ENCODE assay signal across 28 mouse cellular contexts in genomic region chr10:25580066-25580465, GRCm38 (mm10). TPM values are rescaled to one million over a fixed set of nuclear protein-coding genes. Genes with fewer than 3 reads are reported as not detected.
"Had no signal": no experiment of that assay in that cellular context is flagged by ENCODE, and none has a peak within 500 bp of the region (broad histone marks: within the 10 kb centered on the region; RNA-seq: fewer than 3 reads in every experiment).

No protein-coding gene starts in this region.

- DNase-seq: gastrocnemius, adult 2 months; gastrocnemius, postnatal 10 days; gastrocnemius, postnatal 25 days; heart, adult 18-20 months; heart, postnatal 10 days; heart, postnatal 4 days; kidney, adult 11 months; kidney, adult 2 months; kidney, postnatal 14 days; kidney, postnatal 36 days; layer of hippocampus, adult 9-11 months; layer of hippocampus, postnatal 36 days; left cerebral cortex, postnatal 4 days had no signal

- H3K27ac ChIP-seq: gastrocnemius, adult 2 months; heart, embryonic 10.5 days; hindbrain, embryonic 10.5 days; hindbrain, embryonic 12.5 days; hindbrain, embryonic 14.5 days; limb, embryonic 12.5 days; limb, embryonic 15.5 days; liver, embryonic 12.5 days; liver, embryonic 14.5 days had no signal

- H3K4me1 ChIP-seq: heart, embryonic 10.5 days; heart, embryonic 12.5 days; hindbrain, embryonic 10.5 days; hindbrain, embryonic 12.5 days; limb, embryonic 12.5 days; limb, embryonic 15.5 days; liver, embryonic 12.5 days had no signal

- H3K4me3 ChIP-seq: gastrocnemius, adult 2 months; heart, embryonic 10.5 days; heart, embryonic 12.5 days; hindbrain, embryonic 10.5 days; hindbrain, embryonic 12.5 days; limb, embryonic 12.5 days; limb, embryonic 15.5 days; liver, embryonic 12.5 days had no signal

- H3K27me3 ChIP-seq: heart, embryonic 12.5 days; hindbrain, embryonic 12.5 days; limb, embryonic 12.5 days; limb, embryonic 15.5 days; liver, embryonic 12.5 days had no signal

- H3K4me2 ChIP-seq: heart, embryonic 12.5 days; hindbrain, embryonic 12.5 days; hindbrain, embryonic 14.5 days; limb, embryonic 12.5 days; limb, embryonic 15.5 days; liver, embryonic 12.5 days had no signal

- H3K9me3 ChIP-seq: heart, embryonic 10.5 days; heart, embryonic 12.5 days; hindbrain, embryonic 10.5 days; hindbrain, embryonic 12.5 days; limb, embryonic 12.5 days; limb, embryonic 15.5 days; liver, embryonic 12.5 days had no signal

- H3K9ac ChIP-seq: heart, embryonic 12.5 days; hindbrain, embryonic 12.5 days; hindbrain, embryonic 14.5 days; limb, embryonic 12.5 days; limb, embryonic 15.5 days; liver, embryonic 12.5 days; liver, embryonic 14.5 days had no signal

- ATAC-seq: hindbrain, embryonic 16.5 days; inflammation-experienced regulatory T-cells, adult 6 months; intestine, embryonic 16.5 days; liver, embryonic 12.5 days had no signal

- H3K36me3 ChIP-seq: heart, embryonic 10.5 days; heart, embryonic 12.5 days; hindbrain, embryonic 10.5 days; hindbrain, embryonic 12.5 days; limb, embryonic 12.5 days; limb, embryonic 15.5 days; liver, embryonic 12.5 days had no signal

RNA-seq across cellular contexts. Expression of gene Smlr1, which starts 44.0 kb away (rescaled TPM):
- polyA plus RNA-seq: heart, embryonic 10.5 days; heart, embryonic 12.5 days; heart, embryonic 14.5 days; heart, embryonic 16.5 days; hindbrain, embryonic 10.5 days; hindbrain, embryonic 12.5 days; hindbrain, embryonic 14.5 days; hindbrain, embryonic 16.5 days; inflammation-experienced regulatory T-cells, adult 6 months; kidney, embryonic 14.5 days; limb, embryonic 12.5 days; limb, embryonic 15.5 days had no signal
